Mouse (Mus musculus): ENCODE measurements around the gene Ang2.

DNA sequence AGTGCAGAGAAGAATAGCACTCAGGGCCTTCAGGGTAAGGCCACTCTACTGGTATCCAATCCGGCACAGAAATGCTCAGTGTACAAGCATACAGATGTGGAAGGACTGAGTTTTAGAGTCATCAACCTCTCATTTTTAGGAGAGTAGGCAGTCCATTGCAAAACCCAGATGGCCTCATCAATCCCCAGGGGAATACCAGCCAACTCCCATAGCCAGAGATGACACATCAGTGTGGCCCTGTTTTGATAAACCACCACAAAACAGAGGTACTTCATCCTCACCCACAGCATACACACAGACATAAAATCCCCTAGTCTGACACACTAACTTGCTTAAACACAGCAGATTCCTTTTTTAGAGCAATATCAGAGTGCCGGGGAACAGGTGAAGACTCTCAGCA is 1.5 kb upstream of the Ang2 start:
- TF ChIP-seq ZNF384 (IDR thresholded peaks at IDR 0.05; ENCODE audit: low read depth, low read length) (no peak), MAFK (IDR thresholded peaks at IDR 0.05; ENCODE audit: insufficient read depth, low read depth, low read length) (no peak)
